Mouse (Mus musculus): ENCODE measurements at regions not wholly inside any gene's neighbourhood (a gene's known extent, or its start where the extent isn't known, plus 50 kb on each side); places are given as distances from the start of the nearest gene placed in this dataset.

DNA sequence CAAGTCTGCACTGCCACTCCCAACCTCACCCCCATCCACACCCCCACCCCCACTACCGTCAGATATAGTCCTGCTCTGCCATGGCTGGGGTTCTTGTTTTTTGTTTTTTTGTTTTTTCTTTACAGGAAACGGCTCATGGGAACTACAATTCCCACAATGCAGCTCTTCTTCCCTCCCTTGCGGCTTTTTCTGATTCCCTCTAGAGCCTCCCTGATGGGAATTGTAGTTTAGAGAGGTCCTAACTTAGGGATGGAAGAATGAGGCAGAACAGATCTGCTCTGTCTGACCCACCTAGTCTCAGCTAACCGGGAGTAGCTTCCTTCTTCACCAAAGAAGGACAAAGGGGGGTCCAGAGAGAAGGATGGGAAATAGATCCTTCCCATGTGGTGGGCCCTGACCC lies 98.7 kb upstream of the Mvb12b start:
- DNase-seq = peak; percentile 18 to 46
- intact Hi-C loops (cut with DNase I) = no loop called here

DNA sequence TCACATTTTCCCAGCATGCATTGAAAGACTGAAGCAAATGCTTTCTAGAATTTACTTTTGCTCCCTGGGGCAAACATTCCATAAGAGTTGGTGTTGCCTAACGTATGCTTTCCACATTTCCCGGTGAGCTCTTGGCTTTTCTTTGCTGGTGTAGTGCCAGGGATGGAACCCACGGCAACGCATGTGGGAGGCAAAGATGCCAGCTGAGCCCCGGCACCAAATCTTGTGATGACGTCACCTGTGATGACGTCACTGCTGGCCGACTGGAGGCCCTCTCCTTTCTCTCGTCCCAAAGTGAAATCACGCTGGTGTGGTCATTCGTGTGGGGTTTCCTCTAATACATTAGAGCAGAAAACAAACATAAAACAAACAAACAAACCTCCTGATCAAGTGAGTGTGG lies 97.6 kb upstream of the Mvb12b start:
- intact Hi-C loops (cut with DNase I) = no loop called here
- DNase-seq = no peak

DNA sequence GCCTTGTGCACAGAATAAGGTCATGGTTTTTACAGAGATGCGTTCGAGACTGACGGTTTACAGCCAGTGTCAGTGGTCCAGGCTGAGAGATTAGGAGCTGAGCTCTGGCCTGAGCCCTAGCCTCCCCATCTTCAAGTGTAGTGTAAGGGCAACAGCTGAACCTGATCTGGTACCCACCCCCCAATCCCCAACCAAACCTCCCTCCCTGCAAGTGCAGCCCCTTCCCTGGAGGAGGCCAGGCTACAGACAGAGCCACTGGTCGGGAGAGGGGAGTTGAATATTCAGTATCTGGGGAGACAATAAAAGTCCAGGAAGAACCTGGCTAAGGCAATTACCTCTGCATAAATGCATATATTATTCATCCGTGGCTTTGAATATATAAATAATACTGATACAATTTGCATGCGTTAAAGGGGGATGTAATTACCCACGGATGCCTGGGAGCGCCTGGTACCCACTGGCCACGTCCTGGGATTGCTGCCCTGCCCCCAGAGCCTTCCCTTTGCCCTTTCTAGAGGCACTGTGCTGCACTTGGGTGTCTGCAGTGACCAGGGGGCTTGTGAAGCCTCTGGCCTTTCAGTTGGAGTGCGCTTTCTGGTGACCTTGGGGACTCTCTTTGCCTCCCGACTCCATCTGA lies 95.5 kb upstream of the Mvb12b start:
- no peak for DNase-seq
- intact Hi-C loops (cut with DNase I) = no loop called here

DNA sequence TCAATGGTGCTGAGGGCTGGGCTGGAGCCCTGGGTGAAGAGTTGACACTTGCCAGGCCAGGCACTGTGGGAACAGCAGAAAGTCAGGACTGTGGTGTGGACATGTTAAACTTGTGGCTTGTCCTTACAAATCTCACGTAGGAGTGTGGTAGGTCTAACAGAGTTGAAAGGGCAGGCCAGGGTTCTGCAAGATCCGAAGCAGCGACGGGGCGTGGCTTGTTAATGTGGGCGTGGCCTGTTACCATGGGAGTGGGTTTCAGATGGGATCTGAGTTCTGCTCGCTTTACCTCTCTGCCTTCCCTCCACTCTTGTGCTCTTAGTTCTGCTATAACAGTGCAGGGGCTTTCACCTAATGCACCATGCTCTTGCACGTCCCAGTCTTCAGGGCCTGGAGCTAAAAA lies 94.2 kb upstream of the Mvb12b start:
- intact Hi-C loops (cut with DNase I) = no loop called here
- DNase-seq = no peak

DNA sequence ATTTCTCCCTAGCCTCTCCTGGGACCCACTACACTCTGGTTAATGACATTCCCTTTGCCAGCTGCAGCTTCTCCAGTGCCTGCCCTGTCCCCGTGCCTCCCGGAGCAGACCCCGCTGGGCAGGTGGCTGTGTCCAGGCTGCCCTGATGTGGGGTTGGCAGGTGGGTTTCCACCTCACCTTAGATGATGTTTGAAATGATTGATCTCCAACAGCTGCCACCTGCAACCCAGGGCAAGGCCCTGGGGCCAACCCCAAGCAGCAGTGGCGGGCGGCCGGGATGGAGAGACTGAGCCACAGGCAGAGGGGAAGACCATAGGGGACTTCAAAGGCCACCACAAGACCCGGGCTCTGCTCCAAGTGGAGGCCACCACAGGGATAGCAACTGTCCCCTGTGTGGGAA lies 93.6 kb upstream of the Mvb12b start:
- intact Hi-C loops (cut with DNase I) = no loop called here

DNA sequence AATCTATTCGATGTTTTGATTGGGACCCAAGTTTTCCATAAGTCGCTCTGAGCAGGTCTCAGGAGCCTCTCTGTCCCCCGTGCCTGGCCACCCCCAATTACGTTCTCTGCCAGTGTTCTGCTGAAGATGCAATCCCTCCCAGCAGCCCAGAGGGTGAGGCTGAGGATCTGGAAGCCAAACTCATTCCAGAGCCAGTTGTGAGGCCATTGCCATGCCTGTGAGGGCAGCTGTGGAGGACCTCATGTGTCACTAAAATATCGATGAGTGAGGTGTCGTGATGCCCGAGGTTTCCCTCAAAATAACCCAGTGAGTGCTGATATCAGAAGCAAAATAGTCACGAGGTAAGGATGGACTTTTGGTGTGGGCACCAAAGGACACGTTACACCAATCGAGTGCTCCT lies 93.1 kb upstream of the Mvb12b start:
- DNase-seq = no peak
- intact Hi-C loops (cut with DNase I) = no loop called here

More for the DNA sequence above, 93.6 kb upstream of the Mvb12b start:
- DNase-seq = no peak

DNA sequence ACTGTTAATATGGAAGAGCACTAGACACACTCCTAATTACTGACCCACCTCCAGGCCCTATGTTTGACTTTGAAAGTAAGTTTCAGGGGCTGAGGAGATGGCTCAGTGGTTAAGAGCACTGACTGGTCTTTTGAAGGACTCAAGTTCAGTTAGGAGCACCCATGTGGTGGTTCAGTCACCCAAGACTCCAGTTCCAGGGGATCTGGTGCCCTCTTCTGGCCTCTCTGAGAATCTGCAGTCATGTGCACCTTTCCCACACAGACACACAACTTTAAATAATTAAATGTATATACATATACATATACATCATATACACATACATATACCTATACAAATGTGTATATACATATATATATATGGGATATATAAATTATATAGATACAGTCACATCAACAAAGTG lies 91.5 kb upstream of the Mvb12b start:
- intact Hi-C loops (cut with DNase I) = no loop called here

DNA sequence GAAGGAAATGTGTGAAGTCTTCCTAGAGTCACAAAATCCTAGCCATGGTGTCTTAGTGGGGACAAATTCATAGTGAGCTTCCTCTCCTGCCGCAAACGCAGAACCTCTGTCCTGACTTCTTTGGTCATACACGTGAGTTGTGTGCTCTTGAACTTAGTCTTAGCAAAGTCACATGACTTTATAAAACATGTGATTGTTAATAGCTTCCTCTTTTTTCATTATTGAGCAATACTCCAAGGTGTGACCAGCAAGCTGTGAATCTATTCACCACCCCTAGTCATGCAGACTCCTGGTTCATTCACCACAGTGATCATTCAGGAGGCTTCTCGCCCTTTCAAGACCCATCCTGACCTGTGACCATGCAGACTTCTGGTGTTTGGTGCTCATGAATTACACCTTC lies 90.8 kb upstream of the Mvb12b start:
- no peak for DNase-seq
- intact Hi-C loops (cut with DNase I) = no loop called here

More for the DNA sequence above, 91.5 kb upstream of the Mvb12b start:
- DNase-seq = no peak

DNA sequence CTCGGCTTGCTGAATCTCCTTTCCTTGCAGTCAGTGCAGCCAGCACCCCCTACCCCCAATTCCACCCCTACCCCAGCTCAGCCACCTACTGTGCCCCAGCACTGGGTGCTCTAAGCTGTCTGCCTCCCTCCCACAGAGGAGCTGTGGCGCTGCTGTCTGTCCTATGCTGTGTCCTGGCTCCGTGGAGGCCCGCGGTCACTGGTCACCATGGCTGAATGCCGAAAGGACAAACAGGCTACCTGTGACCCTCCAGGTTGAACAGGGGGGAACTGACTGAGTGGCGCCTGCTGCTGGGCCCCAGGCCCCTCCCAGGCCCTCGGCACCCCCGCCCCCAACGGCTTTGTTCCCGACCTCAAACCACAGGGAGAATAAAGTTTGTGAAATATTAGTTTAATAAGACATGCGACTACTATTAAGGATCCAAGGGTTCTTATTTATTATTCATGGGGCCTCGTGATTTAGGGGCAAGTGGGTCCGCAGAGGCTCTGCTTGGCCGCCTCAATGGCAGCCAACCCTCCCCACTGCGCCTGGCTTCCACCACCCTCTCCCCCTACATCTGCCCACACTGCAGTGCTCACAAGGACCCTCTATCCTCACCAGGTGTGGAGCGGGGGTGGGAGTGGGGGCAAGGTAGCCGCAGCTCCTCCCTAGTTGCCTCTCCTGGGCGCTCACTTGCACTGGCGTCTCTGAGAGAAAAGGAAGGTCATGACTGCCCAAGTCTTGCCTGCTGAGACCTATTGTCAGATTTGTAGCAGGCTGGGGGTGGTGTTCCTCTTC lies 90.0 kb upstream of the Mvb12b start:
- intact Hi-C loops (cut with DNase I) = no loop called here
- no peak for DNase-seq

DNA sequence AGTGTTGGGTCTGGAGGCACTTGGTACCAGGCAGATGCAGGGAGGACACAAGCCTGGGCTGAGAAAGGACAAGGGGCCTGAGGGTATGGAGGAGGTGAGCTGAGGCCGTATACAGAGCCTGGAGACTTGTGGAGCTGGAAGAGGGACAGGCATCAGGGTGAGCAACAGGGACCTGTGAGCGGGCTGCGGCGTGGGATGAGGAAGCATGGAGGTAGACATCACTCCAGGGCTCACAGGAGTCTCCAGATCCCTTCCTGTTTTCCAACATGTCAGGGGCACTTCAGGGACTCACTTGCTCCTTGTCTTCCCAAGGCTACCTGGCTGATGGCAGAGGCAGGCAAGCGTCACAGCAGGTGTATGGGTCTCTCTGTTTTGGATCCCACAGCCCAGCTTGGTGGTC lies 89.4 kb upstream of the Mvb12b start:
- no peak for DNase-seq
- intact Hi-C loops (cut with DNase I) = no loop called here

DNA sequence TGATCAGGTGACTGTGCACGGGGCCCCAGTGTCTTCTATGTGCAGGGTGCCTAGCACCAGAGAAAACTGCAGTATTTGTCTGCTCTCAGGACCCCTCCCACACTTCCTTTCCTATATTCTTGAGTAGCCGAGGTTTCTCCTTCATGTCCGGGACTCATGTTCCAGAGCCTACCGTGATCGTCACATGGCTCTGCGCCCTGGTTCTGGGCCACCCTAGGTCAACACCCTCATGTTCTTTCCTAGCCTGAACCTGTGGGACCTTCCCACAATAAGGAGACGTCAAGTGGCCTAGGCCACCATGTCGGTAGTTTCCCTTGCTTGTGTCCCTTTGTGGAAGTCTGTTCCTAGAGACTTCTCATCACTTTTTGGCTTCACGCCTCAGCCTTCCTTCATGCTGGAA lies 88.4 kb upstream of the Mvb12b start:
- no peak for DNase-seq
- intact Hi-C loops (cut with DNase I) = no loop called here

DNA sequence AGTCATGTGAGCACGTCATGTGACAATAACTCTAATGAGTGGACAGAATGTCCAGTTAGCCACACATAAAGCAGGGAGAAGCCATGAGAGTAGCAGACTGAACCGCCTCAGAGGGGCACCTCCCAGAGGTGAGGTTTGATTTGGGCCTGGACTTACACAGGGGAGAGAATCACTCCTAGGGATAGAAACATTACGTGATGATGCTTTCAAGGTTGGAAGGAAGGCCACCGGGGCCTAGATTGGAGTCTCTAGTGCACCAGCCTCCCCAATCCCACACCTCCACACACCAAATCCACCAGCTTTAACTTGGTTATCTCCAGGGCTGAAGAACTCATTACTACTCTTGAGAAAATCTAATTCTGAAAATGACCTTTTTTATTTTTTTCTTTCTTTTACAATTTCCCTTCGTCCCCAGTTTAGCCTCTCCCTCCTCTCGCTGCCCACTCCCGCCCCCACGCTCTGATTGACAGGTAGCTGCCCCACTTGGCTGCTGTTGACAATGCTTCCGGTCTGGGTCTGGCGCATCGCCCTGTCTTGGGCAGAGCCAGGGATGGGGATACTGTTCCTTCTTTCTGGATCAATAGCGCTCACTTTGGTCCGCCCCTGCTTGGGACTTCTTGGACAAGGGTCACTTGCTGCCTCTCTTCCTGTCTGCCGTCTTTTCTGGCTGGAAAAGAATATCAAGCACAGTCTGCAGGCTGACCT lies 87.8 kb upstream of the Mvb12b start:
- intact Hi-C loops (cut with DNase I) = no loop called here
- DNase-seq = peak; percentile 28 to 55

DNA sequence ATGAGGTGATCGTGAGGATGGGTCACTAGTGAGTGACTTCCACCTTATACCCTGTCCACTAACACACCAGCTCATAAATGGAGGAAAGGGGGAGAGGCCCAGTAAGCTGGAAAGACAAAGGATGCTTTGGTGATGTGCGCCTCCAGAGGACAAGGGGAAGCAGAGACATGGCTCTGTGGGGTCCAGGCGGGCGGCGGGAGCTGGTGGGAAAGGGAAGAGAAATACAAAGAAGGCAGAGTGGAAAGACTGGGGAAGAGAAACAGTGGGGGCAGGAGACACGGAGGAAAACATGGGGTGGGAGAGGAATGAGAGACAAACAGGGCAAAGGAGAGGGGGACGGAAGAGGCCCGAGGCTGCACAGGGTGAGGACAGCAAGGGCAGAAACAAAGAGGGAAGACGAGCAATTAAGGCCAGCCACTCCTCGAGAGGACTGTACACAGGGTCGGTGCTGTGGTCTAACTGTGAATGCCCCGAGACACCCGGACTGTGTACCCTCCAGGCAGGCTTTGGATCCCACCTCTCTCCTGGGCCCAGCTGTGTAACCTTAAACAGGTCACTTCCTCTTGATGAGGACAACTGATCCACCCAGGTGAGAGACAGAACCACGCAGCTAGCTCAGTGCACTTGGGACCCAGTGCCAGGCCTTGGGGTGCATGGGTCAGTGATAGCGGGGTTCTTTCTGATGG lies 87.1 kb upstream of the Mvb12b start:
- DNase-seq = no peak
- intact Hi-C loops (cut with DNase I) = loop anchor here (5.0 kb wide), 2 partner anchors 153 to 228 kb away; no protein-coding TSS in a partner anchor

DNA sequence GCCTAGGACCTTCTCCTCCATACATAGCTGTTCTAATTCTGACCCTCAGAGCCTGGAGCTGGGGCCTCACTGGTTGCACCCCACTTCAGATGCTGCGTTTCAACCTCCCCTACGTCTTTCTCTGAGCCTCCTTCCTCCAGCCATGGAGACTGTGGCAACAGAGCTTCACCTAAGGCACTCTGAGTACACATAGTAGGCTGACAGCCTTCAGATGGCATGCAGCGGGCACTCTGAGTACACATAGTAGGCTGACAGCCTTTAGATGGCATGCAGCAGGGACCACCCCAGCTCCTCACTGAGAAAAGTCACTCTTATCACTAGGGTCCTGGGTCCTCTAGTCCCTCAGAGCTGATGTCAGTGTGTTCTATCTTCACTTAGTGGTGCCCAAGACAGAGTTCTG lies 86.3 kb upstream of the Mvb12b start:
- no peak for DNase-seq
- intact Hi-C loops (cut with DNase I) = loop anchor here (5.0 kb wide), 2 partner anchors 152 to 227 kb away; no protein-coding TSS in a partner anchor

DNA sequence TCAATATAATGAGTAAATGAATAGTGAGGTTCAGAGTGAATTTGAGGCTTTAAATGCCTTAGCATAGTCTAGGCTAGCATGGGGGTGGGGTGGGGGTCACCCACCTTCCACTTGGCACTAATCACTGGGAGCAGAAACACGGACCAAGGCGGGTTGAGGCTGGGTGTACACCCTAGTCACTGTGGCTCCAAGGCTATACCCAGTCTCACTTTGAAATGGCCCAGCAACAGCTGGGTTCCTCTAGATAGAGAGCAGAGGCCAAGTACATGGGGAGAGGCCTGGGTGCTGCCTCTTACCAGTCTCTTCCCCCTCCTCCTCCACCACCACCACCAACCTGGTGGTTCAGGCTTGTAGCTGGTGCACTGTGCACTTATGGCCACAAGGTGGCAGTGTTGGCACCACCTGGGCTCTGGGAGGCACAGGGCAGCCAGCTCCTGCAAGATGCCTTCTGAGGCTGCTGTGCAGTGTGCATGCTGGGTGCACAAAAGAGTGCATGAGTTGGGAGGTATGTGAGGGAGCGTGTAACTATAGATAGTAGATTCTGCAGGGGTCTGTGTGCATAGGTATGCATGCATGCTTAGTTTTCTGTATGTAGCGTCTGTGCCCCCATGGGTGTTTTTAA lies 85.6 kb upstream of the Mvb12b start:
- intact Hi-C loops (cut with DNase I) = loop anchor here (2.0 to 5.0 kb wide), 4 partner anchors 151 to 665 kb away; no protein-coding TSS in a partner anchor
- DNase-seq = peak; percentile 84 to 86

DNA sequence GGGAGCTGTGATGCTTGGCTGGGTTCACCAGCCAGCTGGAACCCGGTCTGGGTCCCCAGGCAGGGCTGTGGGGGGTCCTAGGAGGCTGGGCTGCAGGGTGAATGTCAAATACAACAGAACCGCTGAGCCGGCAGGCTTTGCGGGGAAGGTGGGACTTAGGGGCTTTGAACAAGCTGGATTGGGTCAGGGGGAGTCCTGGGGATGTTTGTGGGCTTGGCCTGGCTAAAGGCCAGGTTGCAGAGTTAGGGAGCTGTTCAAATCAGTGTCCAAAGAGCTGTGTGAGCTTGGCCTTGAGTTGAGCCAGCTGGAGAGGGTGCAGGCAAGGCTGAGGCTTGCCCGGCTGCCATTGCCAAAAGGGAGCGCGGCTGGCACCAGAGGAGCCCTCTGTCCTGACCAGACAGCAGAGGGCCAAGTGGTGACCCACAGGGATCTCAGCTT lies 79.3 kb upstream of the Mvb12b start:
- intact Hi-C loops (cut with DNase I) = no loop called here
- DNase-seq = peak; percentile 32 to 46

DNA sequence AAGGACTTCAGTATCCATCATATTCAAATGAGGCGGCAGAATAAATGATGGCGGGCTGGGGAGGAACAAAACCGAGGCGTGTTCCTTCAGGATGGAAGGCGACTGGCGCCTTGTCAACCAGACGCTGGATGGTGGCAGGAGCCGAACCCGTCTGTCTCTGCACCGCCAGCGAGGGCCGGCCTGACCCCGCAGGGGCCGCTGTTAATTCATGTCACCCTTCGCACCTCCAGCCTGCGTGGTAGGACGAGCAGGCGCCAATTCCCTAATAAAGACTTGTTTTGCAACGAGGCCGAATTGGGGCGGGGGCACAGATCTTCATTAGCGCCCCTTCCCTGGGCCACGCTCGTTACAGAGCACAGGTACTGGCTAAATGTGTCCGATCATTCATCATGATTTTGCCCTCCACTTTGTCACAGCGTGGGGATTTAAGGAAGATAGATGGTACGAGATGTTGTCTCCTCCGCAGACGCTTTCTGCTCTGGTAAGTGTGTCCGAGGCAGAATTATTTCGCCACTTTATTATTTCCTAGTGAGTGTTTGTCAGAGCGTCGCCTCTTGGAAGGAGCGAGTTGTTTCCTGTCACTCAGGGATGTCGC lies 78.7 kb upstream of the Mvb12b start:
- intact Hi-C loops (cut with DNase I) = no loop called here
- DNase-seq = no peak

DNA sequence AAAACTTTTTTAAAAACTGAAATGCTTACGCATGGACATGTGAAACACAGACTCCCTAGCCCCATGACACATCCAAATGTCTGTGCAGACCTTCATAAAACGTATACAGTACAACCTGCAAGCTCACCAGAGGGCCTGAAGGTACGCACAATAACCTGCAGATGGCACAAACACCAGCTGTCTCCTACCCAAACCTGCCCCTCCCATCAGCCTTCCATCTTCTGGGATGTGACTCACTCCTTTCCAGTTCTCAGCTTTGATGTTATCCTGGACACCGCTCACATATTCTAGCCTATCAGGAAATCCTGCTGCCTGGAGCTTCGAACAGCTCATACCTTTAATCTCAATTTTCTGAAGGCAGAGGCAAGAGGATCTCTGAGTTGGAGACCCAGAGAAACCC lies 76.3 kb upstream of the Mvb12b start:
- no peak for DNase-seq
- intact Hi-C loops (cut with DNase I) = no loop called here

DNA sequence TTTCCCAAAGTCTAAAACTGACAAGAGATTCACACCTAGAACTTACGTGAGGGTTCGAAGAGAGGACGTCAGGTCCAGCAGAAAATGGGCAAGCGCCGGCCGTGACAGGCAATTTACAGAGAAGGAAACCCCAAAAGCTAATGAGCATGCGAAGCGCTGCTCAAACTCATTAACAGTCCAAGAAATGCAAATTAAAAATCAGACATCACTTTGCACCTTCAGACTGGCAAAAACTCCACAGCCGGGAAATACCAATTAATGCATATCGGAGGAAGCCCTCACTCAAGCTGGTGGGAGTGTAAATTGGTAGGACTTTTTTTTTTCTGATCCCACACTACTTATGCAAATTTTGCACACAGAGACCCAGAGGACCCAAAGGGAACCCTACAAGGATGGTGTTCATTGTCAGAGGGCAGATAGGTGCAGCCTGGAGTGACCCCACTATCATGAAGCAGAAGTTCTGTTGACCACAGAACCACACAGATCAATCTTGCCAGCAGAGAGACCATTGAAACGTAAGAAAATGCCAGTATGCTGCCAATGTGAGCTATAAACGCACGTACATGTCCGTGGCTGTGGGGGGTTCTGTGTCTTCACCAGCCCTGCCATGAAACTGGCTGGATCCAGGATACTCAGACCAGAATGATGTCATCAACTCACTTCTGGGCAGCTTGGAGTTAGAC lies 74.8 kb upstream of the Mvb12b start:
- DNase-seq = no peak
- intact Hi-C loops (cut with DNase I) = no loop called here

DNA sequence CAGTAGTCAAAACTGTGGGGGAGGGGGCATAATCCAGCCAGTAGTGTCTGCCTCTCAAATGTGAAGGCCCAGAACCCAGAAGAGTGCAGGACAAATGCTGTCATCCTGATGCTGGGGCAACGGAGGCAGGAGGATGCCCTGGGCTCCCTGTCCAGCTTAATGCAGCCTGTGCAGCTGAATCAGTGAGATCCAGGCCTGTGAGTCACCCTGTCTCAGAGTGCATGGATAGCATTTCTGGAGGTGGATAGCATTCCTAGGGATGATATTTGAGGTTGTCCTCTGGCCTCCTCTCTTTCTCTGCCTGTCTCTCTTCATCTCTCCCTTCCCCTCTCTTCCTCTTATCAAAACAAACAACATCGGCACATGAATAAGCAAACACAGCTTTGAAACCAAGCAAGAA lies 73.8 kb upstream of the Mvb12b start:
- DNase-seq = no peak
- intact Hi-C loops (cut with DNase I) = no loop called here
